Mouse (Mus musculus): ENCODE results near the gene Caml.
"Not testable (repeated sequence)": the region's sequence is repeated elsewhere in the genome, so short reads cannot be mapped to it uniquely, and the experiment has no call there.

Caml gene

DNA sequence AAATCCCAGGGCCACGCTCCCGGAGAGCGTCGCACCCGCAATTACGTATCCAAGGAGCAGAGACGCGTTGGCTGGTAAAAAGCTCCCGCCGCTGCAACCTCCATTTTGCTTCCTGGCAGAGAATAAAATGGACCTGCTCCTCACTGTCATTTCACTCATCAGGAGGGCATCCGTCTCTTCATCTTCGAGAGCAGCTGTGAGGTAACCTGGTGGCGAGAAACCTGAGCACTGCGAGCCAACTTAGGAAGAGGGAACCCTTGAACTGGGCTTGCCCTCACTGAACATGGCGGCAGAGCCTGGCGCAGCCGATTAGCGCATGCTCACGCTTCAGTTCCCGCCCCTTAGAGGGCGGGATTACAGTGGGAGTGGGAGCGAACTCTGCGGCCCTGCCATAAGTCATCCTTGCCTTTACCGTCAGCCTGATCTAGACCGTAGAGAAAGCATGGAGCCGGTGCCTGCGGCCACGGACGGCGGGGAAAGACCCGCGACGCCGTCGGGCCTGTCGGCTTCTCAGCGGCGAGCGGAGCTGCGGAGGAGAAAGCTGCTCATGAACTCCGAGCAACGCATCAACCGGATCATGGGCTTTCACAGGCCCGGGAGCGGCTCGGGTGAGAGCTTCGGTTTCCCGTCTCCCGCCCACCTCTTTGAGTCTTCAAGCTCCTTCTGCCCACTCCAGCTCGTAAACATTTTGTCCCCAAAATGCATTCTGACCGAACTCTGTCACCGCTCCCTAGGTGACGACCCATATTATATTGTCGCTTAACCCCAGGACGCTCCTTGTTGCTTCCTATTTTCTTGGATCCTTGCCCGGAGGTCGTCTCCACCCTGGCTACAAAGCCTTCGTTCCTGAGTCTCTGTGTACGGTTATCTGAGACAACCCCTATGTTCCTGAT lies at the start of gene Caml:
Gene Caml (plus strand): TSS at position 357 of the 893 bp plus-strand sequence.
- DNase-seq (ENCODE audit: low read depth) = peak; percentile 94

DNA sequence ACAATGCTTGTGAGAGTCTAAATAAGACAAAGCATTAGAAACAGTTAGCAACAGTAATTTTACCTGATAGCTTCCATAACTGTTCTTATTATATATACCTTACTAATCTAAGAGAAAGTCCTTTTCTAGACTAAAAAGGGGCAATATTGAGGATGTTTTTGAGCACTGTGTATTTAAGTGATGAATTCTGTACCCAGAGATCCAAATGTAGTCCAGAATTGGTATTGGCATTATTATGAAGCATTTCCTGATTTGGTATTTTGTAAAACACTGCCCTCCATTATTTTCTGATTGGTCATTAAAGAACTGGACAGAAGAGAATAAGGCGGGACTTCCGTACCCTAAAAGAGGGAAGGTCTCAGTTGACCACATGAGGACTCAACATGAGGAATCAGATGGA lies 49.4 kb upstream of the Caml start, which contains the start of gene Tmed9:
Gene Tmed9 (plus strand): TSS at position 301 of the 400 bp plus-strand sequence.
- DNase-seq (ENCODE audit: low read depth) = no peak

DNA sequence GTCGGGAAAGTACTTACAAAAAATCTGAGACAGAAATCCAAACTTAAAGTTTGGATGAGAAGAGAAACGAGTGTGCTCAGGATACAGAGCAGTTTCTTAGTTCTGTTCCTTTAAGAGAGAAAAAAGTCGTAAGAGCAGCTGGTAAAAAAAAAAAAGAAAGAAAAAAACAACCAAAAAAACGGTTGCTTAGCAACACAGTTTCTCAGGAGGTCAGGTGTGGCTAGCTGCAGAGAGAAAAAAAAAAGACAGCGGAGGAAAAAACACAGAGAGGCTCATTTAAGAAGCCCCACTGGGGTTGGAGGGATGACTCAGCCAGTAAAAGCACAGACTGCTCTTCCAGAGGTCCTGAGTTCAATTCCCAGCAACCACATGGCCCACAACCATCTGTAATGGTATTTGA lies 48.5 kb upstream of the Caml start:
- DNase-seq (ENCODE audit: low read depth) = no peak

DNA sequence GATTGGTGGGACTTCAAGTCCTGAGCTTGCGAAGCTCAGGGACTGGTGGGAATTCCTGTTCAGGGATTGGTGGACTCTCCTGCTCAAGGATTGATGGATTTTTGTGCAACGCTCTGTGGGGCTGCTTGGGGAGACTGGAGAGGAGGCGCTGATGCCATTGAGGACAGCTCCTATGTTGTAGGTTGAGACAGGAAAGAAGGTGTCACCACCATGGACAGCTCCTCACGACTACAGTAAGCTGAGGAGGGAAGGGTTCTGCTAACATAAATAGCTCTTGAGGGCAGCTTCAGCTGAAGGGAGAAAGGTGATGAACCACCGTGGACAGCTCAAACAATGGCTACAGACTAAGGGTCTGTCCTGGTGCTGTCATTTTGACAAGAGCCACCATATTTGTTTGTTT lies 46.9 kb upstream of the Caml start:
- peak; percentile 47 for DNase-seq (ENCODE audit: low read depth)

DNA sequence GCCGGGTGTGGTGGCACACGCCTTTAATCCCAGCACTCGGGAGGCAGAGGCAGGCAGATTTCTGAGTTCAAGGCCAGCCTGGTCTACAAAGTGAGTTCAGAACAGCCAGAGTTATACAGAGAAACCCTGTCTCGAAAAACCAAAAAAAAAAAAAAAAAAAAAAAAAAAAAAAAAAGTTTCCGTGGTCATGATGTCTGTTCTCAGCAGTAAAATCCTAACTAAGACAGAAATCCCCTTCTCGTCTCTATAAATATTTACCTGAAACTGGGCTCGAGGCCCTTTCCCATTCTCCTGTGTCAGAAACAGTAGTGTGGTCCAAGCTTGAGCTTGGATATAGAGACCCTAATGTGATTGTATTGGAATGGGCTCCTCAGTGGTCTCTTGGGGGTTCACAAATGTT lies 45.9 kb upstream of the Caml start:
- not testable (repeated sequence) for DNase-seq (ENCODE audit: low read depth)

DNA sequence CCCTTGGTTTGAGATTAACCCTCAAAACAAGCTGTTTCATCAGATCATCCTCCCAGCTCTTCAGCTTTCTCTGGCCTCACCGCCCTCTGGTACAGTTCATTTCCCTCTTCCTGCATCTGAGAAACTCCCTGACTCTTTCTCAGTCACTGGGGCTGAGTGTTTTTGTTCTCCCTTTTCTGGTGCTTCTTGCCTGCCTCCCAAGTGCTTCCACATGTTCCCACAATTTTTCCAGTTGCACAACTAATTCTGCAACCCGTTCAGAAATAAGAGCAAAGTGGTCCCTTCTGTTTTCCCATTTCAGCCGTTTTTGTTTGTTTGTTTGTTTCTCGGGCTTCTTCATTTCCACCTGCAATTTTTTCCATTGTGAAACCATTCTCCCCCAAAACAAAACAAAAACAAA lies 44.7 kb upstream of the Caml start:
- no peak for DNase-seq (ENCODE audit: low read depth)

DNA sequence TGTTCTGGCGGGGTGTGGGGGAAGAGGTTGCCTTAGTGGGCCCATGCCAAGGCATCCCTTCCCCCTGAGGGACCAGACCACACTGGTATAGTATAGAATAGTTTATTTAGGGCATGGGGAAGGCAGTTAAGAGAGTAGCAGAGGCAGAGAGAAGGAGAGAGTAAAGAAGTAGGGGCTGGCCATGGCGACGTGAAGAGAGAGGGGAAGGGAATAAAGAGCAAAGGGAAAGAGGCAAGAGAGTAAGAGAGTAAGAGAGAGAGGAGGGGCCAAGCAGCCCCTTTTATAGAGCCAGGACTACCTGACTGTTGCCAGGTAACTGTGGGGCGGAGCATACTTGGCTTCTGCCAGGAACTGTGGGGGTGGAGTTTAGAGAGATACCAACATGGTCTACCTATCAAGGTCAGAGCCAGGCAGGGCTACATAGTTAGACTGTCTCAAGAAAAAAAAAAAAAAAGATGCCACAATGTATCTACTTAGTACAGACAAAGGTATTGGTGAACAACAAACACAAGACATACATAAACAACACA lies 30.8 kb upstream of the Caml start:
- no peak for DNase-seq (ENCODE audit: low read depth)

DNA sequence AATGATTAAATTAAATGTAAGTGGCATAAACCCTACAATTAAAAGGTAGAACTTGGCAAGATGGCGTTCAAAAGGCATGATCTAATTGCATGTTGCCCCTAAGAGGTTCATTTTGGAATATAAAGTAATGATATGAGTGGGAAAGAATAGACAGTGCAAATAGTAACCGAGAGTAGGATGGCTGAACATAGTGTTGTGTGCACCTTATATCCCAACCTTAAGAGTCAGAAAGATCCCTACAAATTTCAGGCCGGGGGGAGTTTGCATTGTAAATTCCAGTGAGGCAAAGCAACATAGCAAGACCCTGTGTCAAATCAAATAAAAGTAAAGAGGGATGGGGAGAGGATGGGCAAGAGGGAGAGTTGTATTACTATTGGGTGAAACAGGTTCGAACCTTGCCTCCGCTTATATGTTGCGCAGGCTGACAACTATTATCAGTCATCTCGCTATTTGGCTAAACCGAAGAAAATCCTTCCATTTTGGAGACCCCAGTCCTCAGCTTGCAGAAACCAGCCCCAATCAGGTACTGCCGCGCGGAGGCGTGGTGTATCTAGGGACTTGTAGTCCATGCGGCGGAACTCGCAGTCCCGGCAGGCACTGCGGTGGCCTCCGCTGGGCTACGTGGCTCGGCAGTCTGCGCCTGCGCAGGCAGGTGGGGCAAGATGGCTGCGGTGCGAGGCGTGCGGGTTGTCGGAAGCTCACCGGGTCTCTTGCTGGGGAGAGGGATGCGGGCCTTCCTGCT lies 30.1 kb upstream of the Caml start:
- peak; percentile 95 for DNase-seq (ENCODE audit: low read depth)

DNA sequence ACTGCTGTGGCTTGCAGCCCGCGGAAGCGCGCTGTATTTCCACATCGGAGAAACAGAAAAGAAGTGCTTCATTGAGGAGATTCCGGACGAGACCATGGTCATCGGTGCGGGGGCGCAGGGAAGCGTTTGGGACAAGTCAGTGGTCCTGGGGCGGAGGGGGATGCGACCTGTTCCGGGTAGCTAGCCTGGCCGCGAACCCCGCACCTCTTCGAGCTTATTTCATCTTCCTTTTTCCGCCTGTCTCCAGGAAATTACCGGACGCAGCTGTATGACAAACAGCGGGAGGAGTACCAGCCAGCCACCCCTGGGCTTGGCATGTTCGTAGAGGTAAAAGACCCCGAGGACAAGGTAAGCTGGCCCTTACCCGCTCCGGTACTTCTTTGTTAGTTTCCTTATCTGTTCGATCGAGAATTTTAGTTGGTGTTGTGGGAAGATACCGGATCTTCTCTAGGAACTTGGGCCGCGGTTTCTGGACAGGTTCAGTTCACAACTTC lies 29.5 kb upstream of the Caml start:
- peak; percentile 35 for DNase-seq (ENCODE audit: low read depth)

DNA sequence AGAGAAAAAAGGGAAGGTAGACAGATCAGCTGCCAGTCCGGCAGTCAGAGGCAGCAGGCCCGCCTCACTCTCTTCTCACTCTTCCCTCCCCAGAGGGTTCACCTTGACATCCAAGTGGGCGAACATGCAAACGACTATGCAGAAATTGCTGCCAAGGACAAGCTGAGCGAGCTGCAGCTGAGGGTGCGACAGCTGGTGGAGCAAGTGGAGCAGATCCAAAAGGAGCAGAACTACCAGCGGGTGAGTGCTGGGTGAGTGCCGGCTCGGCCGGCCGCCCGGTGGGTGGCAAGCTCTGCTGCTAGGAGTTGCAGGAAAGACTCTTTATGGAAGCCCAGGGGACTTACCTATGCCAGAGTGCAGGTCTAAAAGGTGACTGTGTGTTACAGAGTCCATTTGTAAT lies 27.4 kb upstream of the Caml start:
- DNase-seq (ENCODE audit: low read depth) = no peak

DNA sequence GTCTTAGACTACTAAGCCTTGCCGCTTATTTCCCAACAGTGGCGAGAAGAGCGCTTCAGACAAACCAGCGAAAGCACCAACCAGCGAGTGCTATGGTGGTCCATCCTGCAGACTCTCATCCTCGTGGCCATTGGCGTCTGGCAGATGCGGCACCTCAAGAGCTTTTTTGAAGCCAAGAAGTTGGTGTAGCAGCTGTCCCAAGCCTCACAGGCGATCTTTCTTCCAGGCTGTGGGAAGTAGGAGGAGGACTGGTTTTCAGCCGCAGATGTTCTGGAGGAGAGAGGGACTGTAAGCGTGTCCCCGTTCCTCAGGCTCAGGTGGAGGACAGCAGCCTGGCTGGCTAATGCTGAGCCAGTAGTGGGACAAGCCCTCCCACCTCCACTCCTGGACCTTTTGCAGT lies 26.0 kb upstream of the Caml start:
- no peak for DNase-seq (ENCODE audit: low read depth)

DNA sequence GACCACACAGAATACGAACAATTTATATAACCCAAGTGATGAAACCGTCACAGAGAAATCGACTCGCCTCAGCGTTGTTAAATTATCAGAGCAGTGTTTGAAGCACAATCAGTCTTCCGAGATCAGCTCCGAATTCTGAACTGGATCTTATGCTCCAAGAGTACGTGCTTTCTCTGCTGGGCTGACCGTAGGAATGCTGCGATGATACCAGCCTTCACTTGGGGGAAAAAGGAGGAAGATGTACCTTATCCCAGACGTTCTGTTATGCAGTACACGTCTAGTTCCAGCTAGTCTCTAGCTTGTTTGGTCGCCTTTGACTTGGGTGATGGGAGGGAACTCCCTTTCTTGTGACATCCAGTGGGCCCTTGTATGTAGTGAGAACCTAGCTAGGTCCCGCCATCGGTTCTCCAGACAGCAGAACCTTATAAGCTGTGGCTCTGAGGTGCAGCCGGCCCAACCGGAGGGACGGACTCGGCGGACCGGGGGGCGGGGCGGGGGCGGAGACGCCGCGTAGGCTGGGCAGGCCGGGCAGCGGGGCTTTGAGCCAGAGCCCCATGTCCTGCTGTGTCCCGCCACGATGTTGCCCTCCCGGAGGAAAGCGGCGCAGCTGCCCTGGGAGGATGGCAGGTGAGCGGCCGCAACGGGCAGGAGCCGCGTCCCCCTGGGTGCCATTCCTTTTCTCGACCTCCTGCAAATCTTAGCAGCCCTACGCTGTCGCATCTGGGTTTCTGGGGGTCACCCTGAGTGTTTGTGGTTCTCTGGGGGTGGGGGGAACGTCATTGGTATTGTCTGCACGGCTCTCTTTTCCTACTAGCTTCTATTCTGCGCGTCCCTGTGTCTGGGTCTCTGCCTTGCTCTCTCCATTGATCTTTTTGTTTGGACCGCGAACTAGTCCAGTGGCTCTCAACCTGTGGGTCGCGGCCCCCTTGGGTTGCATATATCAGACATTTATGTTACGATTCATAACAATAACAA lies 23.0 kb upstream of the Caml start, which contains the start of gene B4galt7:
Gene B4galt7 (plus strand): TSS at position 331 of the 975 bp plus-strand sequence.
- peak; percentile 81 for DNase-seq (ENCODE audit: low read depth)

DNA sequence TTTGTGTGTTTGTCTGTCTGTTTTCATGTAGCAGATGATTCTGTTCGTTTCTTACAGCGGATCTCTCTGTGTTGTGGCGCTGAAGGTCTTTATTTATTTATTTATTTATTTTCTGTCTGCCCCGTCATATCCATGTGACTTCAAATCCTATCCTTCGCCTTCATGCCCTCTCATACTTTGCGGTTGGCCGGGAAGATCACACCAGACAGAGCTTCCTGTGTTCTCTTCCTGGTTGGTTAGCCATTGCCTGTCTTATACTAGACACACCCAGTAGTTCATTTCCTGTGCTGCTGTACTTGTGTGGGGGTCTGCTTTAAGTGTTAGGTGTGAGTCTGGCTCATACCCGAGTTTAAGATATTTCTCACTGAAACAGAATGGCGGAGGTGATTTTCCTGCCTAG lies 22.1 kb upstream of the Caml start:
- peak; percentile 94 for DNase-seq (ENCODE audit: low read depth)

DNA sequence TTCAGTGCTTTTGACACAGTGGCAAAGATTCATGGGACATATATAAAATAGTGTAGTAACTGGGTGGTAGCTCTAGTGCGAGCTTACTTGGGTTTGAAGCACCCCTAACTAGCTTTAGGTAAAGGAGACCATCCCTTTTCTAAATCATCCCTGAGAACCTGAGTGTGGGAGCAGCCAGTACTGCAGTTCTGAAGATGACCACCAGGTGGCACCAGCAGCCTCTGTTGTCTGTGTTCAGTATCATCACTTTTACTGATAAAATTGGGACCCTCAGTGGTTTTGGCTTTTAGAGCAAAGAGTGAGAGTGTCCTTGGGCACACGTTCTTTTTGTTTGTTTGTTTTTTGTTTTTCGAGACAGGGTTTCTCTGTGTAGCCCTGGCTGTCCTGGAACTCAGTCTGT lies 21.2 kb upstream of the Caml start:
- DNase-seq (ENCODE audit: low read depth) = peak; percentile 76

DNA sequence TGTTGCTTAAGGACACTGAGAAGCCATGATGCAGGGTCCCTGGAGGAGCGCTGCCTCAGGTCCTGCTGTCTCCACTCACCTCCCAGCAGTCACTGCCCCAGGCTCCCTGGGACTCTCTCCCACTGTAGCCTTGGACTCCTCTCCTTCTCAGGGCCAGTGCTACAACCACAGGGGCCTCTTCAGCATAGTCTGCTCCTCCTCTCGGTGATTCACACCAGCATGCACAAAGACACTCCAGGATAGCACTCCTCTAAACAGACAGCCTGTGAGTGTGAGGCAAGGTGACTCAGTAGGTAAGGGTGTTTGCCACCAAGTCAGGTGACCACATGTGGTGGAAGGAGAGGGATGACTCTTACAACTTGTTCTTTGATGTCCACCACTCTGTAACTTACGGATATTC lies 18.2 kb upstream of the Caml start:
- no peak for DNase-seq (ENCODE audit: low read depth)

DNA sequence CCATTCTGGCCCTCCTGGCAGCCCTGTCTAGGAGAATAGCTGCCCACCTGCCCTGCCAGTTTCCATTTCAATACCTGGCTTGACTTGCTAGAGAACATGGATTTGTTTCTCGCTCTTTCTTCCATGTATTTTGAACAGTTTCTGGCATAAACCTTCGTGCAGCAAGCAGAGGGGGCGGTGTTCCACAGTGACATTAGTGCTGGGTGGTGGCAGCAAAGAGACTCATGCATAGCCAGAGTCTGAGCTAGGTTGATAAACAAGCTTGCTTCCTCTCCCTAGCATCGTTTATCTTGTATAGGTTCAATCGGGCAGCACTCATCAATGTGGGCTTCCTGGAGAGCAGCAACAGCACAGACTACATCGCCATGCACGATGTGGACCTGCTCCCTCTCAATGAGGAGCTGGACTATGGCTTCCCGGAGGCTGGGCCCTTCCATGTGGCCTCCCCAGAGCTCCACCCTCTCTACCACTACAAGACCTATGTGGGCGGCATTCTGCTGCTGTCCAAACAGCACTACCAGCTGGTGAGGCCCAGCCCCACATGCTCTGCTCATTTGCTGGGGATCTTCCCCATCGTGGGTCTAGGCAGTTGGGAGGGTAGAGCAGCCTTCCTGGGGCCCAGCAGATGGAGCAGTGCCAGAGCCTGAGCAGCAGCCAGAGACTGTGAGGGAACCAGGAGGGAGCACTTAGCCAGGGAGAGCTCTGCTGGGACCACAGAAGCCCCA lies 15.7 kb upstream of the Caml start:
- no peak for DNase-seq (ENCODE audit: low read depth)

DNA sequence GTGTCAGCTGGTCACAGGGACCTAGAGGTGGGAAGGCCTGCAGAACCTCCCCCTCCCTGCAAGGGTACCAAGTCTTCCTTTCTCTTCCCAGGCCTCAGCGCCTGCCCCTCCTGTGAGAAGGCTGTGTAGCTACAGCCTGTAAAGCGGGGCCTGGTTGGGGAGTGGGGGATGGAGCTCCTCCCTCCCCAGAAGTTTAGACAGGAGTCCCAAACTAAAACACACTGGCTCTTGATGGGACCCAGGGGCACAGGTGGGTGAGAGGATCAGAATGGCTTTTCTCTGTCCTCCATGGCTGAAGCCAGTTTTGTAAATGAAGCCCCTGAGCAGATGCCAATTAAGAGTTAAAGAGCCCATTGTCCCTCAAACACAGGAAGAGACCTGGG lies 15.2 kb upstream of the Caml start:
- no peak for DNase-seq (ENCODE audit: low read depth)

DNA sequence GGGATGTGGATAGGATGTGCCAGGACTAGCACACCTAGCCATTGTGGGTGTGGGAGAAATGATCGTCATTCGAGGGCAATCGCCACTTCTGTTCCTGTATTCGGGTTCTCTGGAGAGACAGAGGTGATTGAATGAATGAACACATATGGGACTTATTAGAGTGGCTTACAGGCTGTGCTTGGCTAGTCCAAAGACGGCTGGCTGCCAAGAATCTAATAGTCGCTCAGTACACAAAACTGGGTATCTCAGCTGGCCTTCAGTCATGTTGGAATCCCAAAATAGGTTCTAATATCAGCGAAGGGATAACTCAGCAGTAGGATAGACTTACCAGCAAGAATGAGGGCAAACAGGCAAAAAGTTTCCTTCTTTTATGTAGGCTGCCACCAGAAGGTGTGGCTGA lies 10.8 kb upstream of the Caml start:
- no peak for DNase-seq (ENCODE audit: low read depth)

DNA sequence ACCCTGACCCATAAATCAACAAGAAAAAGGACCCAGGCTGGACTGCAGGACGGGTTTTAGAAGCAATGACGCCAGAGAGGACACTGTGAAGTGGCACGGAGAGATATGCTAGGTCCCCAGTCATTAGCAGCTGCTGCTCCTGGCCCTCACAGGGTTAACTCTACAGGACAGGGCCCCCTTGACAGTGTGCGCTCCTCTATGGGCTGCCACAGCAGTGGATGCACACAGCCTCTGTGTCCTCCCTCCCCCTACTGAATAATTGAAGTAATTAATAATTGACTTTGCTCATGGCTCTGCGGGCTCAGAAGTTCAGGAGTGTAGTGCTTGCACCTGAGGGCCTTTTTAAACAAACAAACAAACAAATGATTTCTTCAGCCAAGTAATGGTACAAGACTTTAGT lies 9.3 kb upstream of the Caml start:
- no peak for DNase-seq (ENCODE audit: low read depth)

DNA sequence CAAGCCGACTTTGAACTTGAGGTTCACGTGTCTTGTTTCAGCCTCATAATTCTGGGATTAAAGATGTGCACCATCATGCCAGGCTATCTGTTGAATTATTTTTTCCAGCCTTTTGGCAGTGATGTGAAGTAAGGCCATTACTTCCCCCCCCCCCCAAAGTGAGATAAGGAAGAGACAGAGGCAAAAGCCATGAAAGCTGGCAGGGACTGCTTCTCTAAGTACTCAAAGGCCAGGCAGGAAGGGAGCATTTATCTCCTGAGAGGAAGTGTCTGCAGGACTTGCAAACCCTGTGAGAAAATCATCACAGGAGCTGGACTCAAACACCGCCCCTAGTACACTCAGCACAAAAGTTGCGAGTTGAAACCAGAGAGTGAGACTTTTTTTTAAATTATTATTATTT lies 3.5 kb upstream of the Caml start:
- no peak for DNase-seq (ENCODE audit: low read depth)

DNA sequence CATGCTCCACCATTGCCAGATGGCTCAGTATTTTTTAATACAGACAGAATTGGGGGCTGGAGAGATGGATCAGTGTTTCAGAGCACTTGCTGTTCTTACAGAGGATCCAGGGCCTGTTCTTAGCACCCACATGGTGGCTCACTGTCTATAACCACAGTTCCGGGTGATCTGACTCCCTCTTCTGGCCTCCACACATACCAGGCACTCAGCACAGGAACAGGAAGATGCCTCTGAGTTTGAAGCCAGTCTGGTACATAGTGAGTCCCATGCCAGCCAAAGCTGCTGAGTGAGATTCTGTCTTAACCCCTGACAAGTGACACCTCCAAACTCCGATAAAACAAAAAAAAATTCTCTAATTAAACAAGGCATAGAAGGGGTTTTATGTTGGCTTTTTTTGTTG lies 2.5 kb upstream of the Caml start:
- no peak for DNase-seq (ENCODE audit: low read depth)
